Mouse (Mus musculus) induced T-regulatory cell, adult 2 months (primary cell): ENCODE measurements at regions not wholly inside any gene's neighbourhood (a gene's known extent, or its start where the extent isn't known, plus 50 kb on each side); places are given as distances from the start of the nearest gene placed in this dataset.

Experiments
- DNase-seq: peaks from one replicate; pipeline ENCODE4 v3.0.0-alpha.2; 2012; ENCODE audit warnings: low read depth

- no peak for DNase-seq
These were observed 51.0 kb upstream of the Tmem252 start for GRCm38 (mm10) chr19:24622776-24623175.

GRCm38 (mm10) chr19:24622309-24622708 is 51.5 kb upstream of the Tmem252 start:
- DNase-seq: no peak

GRCm38 (mm10) chr19:24621610-24622220 is 52.1 kb upstream of the Tmem252 start:
- DNase-seq: peak; percentile 80

GRCm38 (mm10) chr19:24615762-24616310 is 58.0 kb upstream of the Tmem252 start:
- DNase-seq: no peak

- DNase-seq: no peak
These were observed 52.2 kb upstream of the Pip5k1b start for GRCm38 (mm10) chr19:24607884-24608283.

- peak; percentile 23 for DNase-seq
These were observed 50.8 kb upstream of the Pip5k1b start for GRCm38 (mm10) chr19:24606390-24606976.
